Mouse (Mus musculus): Measurements from ENCODE around the gene Ets1.

GRCm38 (mm10) chr9:32740751-32741387, 104.8 kb downstream of the Ets1 start:
- no peak for TF ChIP-seq CTCF (IDR thresholded peaks at IDR 0.05; ENCODE audit: low read depth, low read length)
- TF ChIP-seq TAL1 (conservative IDR thresholded peaks at IDR 0.05; ENCODE audit: low read depth, low read length) = no peak
- TF ChIP-seq GATA1 (IDR thresholded peaks at IDR 0.05; ENCODE audit: borderline replicate concordance, low read length) = no peak
- no peak for TF ChIP-seq GATA2 (IDR thresholded peaks at IDR 0.05; ENCODE audit: borderline replicate concordance, low read depth, low read length)
- TF ChIP-seq POLR2AphosphoS5 (IDR thresholded peaks at IDR 0.05; ENCODE audit: insufficient replicate concordance, low read depth, low read length) = no peak

All from G1E (cell line).